Mouse (Mus musculus) right cerebral cortex, postnatal 36 days (tissue): Measurements from ENCODE around the gene Ucp1.

Experiments
- DNase-seq, 2 experiments: peaks; one replicate each; pipeline ENCODE4 v3.0.0; 2022; ENCODE audit warnings: low spot score in 2 of 2, mixed read lengths in 1 of 2

Ucp1 gene

DNA sequence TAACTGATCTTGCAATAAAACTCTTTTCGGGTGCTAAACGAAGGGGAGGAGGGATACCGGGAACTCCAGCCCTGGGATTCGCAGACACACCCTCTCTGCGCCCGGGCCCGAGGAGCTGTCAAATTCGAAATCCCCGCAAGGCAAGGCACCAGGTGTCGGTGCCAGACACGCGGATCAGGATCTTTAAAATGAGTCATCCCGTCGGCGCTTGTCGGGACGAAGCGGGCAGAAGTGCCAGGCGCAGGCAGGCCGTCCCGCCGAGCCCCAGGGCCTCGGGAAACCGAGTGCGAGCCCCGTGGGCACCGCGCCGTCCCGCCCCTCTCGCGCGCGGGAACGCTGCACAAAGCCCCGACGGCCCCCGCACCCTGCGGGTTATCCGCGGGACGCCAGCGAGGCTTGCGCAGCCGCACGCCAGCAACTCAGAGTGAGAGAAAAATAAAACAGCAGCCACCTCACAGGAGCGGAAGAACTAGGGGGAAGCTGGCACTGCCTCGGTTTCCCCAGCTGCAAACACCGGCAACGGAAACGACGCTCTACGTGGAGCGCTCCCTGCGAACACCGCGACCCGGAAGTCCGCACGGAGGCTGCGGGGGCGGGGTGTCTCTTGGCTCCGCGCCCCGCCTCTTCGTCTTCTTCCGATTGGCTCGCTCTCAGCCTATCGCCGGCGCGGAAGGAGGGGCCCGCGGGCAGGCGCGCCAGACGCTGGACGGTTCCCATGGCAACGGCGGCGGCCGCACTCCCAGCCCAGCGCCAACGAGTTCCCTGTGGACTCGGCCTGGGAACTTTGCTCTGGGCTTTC lies 41.9 kb downstream of the Ucp1 start, which contains the start of gene Elmod2:
Elmod2 (minus strand) TSS at position 588 of the 799 bp plus-strand sequence.
- DNase-seq = peak; percentile 94 to 96

- no peak for DNase-seq
These were observed 42.7 kb downstream of the Ucp1 start for GRCm38 (mm10) chr8:83332864-83333263.

DNA sequence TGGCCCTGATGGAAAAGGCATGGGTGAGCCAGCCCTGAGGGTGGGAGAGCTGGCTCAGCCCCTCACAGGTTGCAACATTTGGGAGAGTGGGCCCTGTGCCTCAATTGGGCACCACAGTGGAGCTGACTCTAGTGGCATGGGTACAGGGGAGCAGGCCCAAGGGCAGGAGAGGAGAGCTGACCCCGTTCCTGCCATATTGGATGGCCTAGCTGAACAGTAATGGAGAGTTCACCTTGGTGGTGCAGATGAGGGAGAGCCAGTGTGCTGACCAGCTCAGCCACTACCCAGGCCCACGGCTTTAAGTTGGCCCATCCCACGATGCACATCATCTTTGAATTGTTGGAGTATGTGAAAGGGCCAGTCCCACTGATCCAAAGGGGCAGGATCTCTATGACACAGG lies 51.9 kb downstream of the Ucp1 start:
- no peak for DNase-seq

- no peak for DNase-seq
These were observed 52.5 kb downstream of the Ucp1 start for GRCm38 (mm10) chr8:83342693-83343092.
